Mouse (Mus musculus): Measurements from ENCODE around the gene Adad1. TPM values are rescaled to one million over a fixed set of nuclear protein-coding genes. Genes with fewer than 3 reads are reported as not detected.

Adad1 gene
- polyA plus RNA-seq (2012; rRNA removed), result 0.04 and 0.09 TPM in 2 replicates

GRCm38 (mm10) chr3:37063406-37063805 is at the start of gene Adad1:
Gene Adad1 (plus strand): TSS chr3:37063527.

GRCm38 (mm10) chr3:37125655-37126054 is 62.3 kb downstream of the Adad1 start, which contains the start of gene Il2:
Gene Il2 (minus strand): TSS chr3:37125959.

Other genes starting within 250 kb of the Adad1 start
- gene 4932438A13Rik, start 200.4 kb upstream of the Adad1 start, polyA plus RNA-seq (2012; rRNA removed), result 52.1 and 58.0 TPM in 2 replicates
- 0.43 and 0.67 TPM in 2 replicates for gene Il2, start 62.4 kb downstream of the Adad1 start, polyA plus RNA-seq (2012; rRNA removed)
- not detected in 2 replicates for gene Il21, start 169.1 kb downstream of the Adad1 start, polyA plus RNA-seq (2012; rRNA removed)
- gene Bbs12, start 249.0 kb downstream of the Adad1 start, polyA plus RNA-seq (2012; rRNA removed), result 3.1 and 3.6 TPM in 2 replicates
- 2.7 and 2.8 TPM in 2 replicates for gene Cetn4, start 249.2 kb downstream of the Adad1 start, polyA plus RNA-seq (2012; rRNA removed)

Data from central nervous system, embryonic 18 days (tissue).